Mouse (Mus musculus): ENCODE measurements around the gene Nhsl1. TPM values are rescaled to one million over a fixed set of nuclear protein-coding genes. Genes with fewer than 3 reads are reported as not detected.

The Nhsl1 gene
- polyA plus RNA-seq, 1 experiment = 0.74 TPM

GRCm38 (mm10) chr10:18375301-18375700, 56.5 kb downstream of the Nhsl1 start:
- no peaks in the 10 kb centered on the region for H3K36me3 ChIP-seq (ENCODE audit: control insufficient read depth, insufficient read depth, low read length)
- H3K27me3 ChIP-seq (ENCODE audit: control insufficient read depth, insufficient read depth, low read length) = no peaks in the 10 kb centered on the region
- no peak for TF ChIP-seq CTCF (IDR thresholded peaks at IDR 0.05; ENCODE audit: extremely low read depth, insufficient read depth, insufficient read length, insufficient replicate concordance)
- TF ChIP-seq POLR2A (IDR thresholded peaks at IDR 0.05; ENCODE audit: low read depth, low read length) = no peak
- WGBS = 93% methylated on average over 3 of the region's 3 CpGs
- H3K4me1 ChIP-seq (ENCODE audit: control insufficient read depth, insufficient read depth, insufficient read length) = no peaks in the 10 kb centered on the region
- H3K27ac ChIP-seq (ENCODE audit: insufficient read depth, low read length) = no peak overlapping the region
- DNase-seq (ENCODE audit: low read depth in 1 of 2, low spot score in 2 of 2) = no peak
- no peak overlapping the region for H3K4me3 ChIP-seq (ENCODE audit: extremely low read depth, insufficient read depth, insufficient read length)

DNA sequence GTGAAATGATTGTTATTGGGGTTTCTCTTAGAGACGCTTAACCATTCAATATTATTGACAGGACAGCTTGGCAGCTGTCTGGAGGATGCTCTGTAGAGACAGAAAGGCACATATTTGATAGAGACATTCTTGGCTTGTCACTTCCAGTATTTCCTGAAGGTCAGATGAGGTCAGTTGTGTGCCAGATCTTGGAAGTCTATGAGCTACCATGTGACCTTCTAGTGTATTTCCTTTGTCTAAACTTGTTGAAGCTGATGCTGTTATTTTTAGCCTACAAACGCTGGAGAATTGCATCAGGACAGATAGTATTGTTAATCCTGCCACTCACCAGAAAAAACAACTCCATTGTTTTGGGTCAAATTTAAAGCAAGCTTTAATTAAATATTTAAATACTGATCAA, 66.0 kb downstream of the Nhsl1 start:
- Histone ChIP-seq H3K4me3 (ENCODE audit: extremely low read depth, insufficient read depth, insufficient read length) (no peak overlapping the region), H3K27ac (ENCODE audit: insufficient read depth, low read length) (no peak overlapping the region), H3K4me1 (ENCODE audit: control insufficient read depth, insufficient read depth, insufficient read length) (peaks cover 2% of the 10 kb centered on the region; the same call in 1 of the 2 replicates), H3K36me3 (ENCODE audit: control insufficient read depth, insufficient read depth, low read length) (no peaks in the 10 kb centered on the region), H3K27me3 (ENCODE audit: control insufficient read depth, insufficient read depth, low read length) (no peaks in the 10 kb centered on the region)
- TF ChIP-seq POLR2A (IDR thresholded peaks at IDR 0.05; ENCODE audit: low read depth, low read length) (no peak), CTCF (IDR thresholded peaks at IDR 0.05; ENCODE audit: extremely low read depth, insufficient read depth, insufficient read length, insufficient replicate concordance) (no peak)
- 67% methylated on average over 2 of the region's 2 CpGs for WGBS
- DNase-seq (ENCODE audit: low read depth in 1 of 2, low spot score in 2 of 2) = no peak

- Histone ChIP-seq H3K27me3 (ENCODE audit: control insufficient read depth, insufficient read depth, low read length) (no peaks in the 10 kb centered on the region), H3K36me3 (ENCODE audit: control insufficient read depth, insufficient read depth, low read length) (no peaks in the 10 kb centered on the region), H3K4me1 (ENCODE audit: control insufficient read depth, insufficient read depth, insufficient read length) (peaks cover 2% of the 10 kb centered on the region; the same call in 1 of the 2 replicates), H3K27ac (ENCODE audit: insufficient read depth, low read length) (no peak overlapping the region), H3K4me3 (ENCODE audit: extremely low read depth, insufficient read depth, insufficient read length) (no peak overlapping the region)
- WGBS = 68% methylated on average over 7 of the region's 7 CpGs
- DNase-seq (ENCODE audit: low read depth in 1 of 2, low spot score in 2 of 2) = no peak
- no peak for TF ChIP-seq CTCF (IDR thresholded peaks at IDR 0.05; ENCODE audit: extremely low read depth, insufficient read depth, insufficient read length, insufficient replicate concordance)
- no peak for TF ChIP-seq POLR2A (IDR thresholded peaks at IDR 0.05; ENCODE audit: low read depth, low read length)
Measured at GRCm38 (mm10) chr10:18386224-18386623, 67.4 kb downstream of the Nhsl1 start.

GRCm38 (mm10) chr10:18388784-18389575, 70.2 kb downstream of the Nhsl1 start:
- no peak overlapping the region for H3K4me3 ChIP-seq (ENCODE audit: extremely low read depth, insufficient read depth, insufficient read length)
- peak; percentile 14; the same call in 1 of the 2 replicates for TF ChIP-seq CTCF (IDR thresholded peaks at IDR 0.05; ENCODE audit: extremely low read depth, insufficient read depth, insufficient read length, insufficient replicate concordance)
- TF ChIP-seq POLR2A (IDR thresholded peaks at IDR 0.05; ENCODE audit: low read depth, low read length) = no peak
- 60% methylated on average over 10 of the region's 10 CpGs for WGBS
- H3K36me3 ChIP-seq (ENCODE audit: control insufficient read depth, insufficient read depth, low read length) = no peaks in the 10 kb centered on the region
- no peak for DNase-seq (ENCODE audit: low read depth in 1 of 2, low spot score in 2 of 2)
- H3K27ac ChIP-seq (ENCODE audit: insufficient read depth, low read length) = no peak overlapping the region
- H3K4me1 ChIP-seq (ENCODE audit: control insufficient read depth, insufficient read depth, insufficient read length) = no peaks in the 10 kb centered on the region
- no peaks in the 10 kb centered on the region for H3K27me3 ChIP-seq (ENCODE audit: control insufficient read depth, insufficient read depth, low read length)

GRCm38 (mm10) chr10:18390004-18390403, 71.2 kb downstream of the Nhsl1 start:
- Histone ChIP-seq H3K27me3 (ENCODE audit: control insufficient read depth, insufficient read depth, low read length) (no peaks in the 10 kb centered on the region), H3K27ac (ENCODE audit: insufficient read depth, low read length) (no peak overlapping the region), H3K4me3 (ENCODE audit: extremely low read depth, insufficient read depth, insufficient read length) (no peak overlapping the region), H3K4me1 (ENCODE audit: control insufficient read depth, insufficient read depth, insufficient read length) (no peaks in the 10 kb centered on the region), H3K36me3 (ENCODE audit: control insufficient read depth, insufficient read depth, low read length) (no peaks in the 10 kb centered on the region)
- TF ChIP-seq POLR2A (IDR thresholded peaks at IDR 0.05; ENCODE audit: low read depth, low read length) (no peak), CTCF (IDR thresholded peaks at IDR 0.05; ENCODE audit: extremely low read depth, insufficient read depth, insufficient read length, insufficient replicate concordance) (no peak)
- no peak for DNase-seq (ENCODE audit: low read depth in 1 of 2, low spot score in 2 of 2)
- 78% methylated on average over 15 of the region's 15 CpGs for WGBS

GRCm38 (mm10) chr10:18391608-18392007, 72.8 kb downstream of the Nhsl1 start:
- Histone ChIP-seq H3K27me3 (ENCODE audit: control insufficient read depth, insufficient read depth, low read length) (no peaks in the 10 kb centered on the region), H3K27ac (ENCODE audit: insufficient read depth, low read length) (no peak overlapping the region), H3K36me3 (ENCODE audit: control insufficient read depth, insufficient read depth, low read length) (no peaks in the 10 kb centered on the region), H3K4me3 (ENCODE audit: extremely low read depth, insufficient read depth, insufficient read length) (no peak overlapping the region), H3K4me1 (ENCODE audit: control insufficient read depth, insufficient read depth, insufficient read length) (no peaks in the 10 kb centered on the region)
- 43% methylated on average over 5 of the region's 5 CpGs for WGBS
- no peak for TF ChIP-seq POLR2A (IDR thresholded peaks at IDR 0.05; ENCODE audit: low read depth, low read length)
- no peak for TF ChIP-seq CTCF (IDR thresholded peaks at IDR 0.05; ENCODE audit: extremely low read depth, insufficient read depth, insufficient read length, insufficient replicate concordance)
- no peak for DNase-seq (ENCODE audit: low read depth in 1 of 2, low spot score in 2 of 2)

DNA sequence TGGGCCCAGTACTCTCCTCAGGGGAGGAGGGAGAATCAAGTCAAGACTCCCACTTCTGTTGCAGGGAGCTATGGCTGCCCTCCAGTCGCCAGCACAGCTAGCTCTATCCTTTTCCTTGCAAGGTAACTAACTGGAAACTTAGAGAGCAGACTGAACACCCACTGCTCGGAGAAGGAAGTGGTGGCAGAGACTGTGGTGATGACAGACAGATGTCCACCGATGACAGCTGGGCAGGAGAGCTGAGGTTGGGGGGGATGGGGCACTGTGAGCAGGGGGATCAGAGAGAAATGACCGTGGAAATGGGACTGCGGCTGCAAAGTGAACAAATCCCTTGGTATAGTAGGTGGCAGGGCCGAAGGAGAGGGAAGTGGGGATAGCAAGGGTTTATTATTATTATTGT, 73.5 kb downstream of the Nhsl1 start:
- WGBS = 54% methylated on average over 6 of the region's 6 CpGs
- H3K4me3 ChIP-seq (ENCODE audit: extremely low read depth, insufficient read depth, insufficient read length) = no peak overlapping the region
- no peaks in the 10 kb centered on the region for H3K4me1 ChIP-seq (ENCODE audit: control insufficient read depth, insufficient read depth, insufficient read length)
- TF ChIP-seq CTCF (IDR thresholded peaks at IDR 0.05; ENCODE audit: extremely low read depth, insufficient read depth, insufficient read length, insufficient replicate concordance) (no peak), POLR2A (IDR thresholded peaks at IDR 0.05; ENCODE audit: low read depth, low read length) (no peak)
- no peaks in the 10 kb centered on the region for H3K36me3 ChIP-seq (ENCODE audit: control insufficient read depth, insufficient read depth, low read length)
- H3K27ac ChIP-seq (ENCODE audit: insufficient read depth, low read length) = no peak overlapping the region
- no peaks in the 10 kb centered on the region for H3K27me3 ChIP-seq (ENCODE audit: control insufficient read depth, insufficient read depth, low read length)
- DNase-seq (ENCODE audit: low read depth in 1 of 2, low spot score in 2 of 2) = no peak
